Mouse (Mus musculus) C2C12 (cell line): ENCODE results near the gene Snrnp25. TPM values are rescaled to one million over a fixed set of nuclear protein-coding genes. Genes with fewer than 3 reads are reported as not detected.

ENCODE experiments used
- H3K27me3 ChIP-seq: one replicate; pipeline ENCODE4 v1.6.1; 2011; ENCODE audit not compliant: control insufficient read depth, insufficient read depth, insufficient read length
- H3K36me3 ChIP-seq: one replicate; pipeline ENCODE4 v1.6.1; 2011; ENCODE audit not compliant: control insufficient read depth, insufficient read depth
- H3K4me3 ChIP-seq: one replicate; pipeline ENCODE4 v1.5.1; 2011; ENCODE audit warnings: mild to moderate bottlenecking, control low read depth; ENCODE audit not compliant: poor library complexity, insufficient read depth, severe bottlenecking
- H3K79me2 ChIP-seq: one replicate; pipeline ENCODE4 v1.6.1; 2011; ENCODE audit not compliant: control insufficient read depth, insufficient read depth
- H3K79me3 ChIP-seq: one replicate; pipeline ENCODE4 v1.6.1; 2011; ENCODE audit warnings: low read depth, control low read depth
- H3ac ChIP-seq: one replicate; pipeline ENCODE3; 2011; ENCODE audit warnings: low read depth; ENCODE audit not compliant: control insufficient read depth, insufficient read length
- CEBPB ChIP-seq: IDR thresholded peaks from one replicate; pipeline ENCODE4 v1.6.1; 2011; ENCODE audit warnings: low read depth, mild to moderate bottlenecking, control low read depth, moderate library complexity
- CTCF ChIP-seq: IDR thresholded peaks from one replicate; pipeline ENCODE4 v1.5.1; 2011; ENCODE audit not compliant: control insufficient read depth, insufficient read depth, insufficient read length
- FOSL1 ChIP-seq: IDR thresholded peaks from one replicate; pipeline ENCODE4 v1.8.0; 2011; ENCODE audit warnings: mild to moderate bottlenecking, low read length; ENCODE audit not compliant: poor library complexity, insufficient read depth, severe bottlenecking
- MAX ChIP-seq: IDR thresholded peaks from one replicate; pipeline ENCODE4 v1.6.1; 2011; ENCODE audit warnings: mild to moderate bottlenecking, control low read depth
- MYOD1 ChIP-seq: IDR thresholded peaks from one replicate; pipeline ENCODE4 v1.6.1; 2011; ENCODE audit warnings: low read depth; ENCODE audit not compliant: control insufficient read depth, insufficient read length
- MYOG ChIP-seq: IDR thresholded peaks from one replicate; pipeline ENCODE4 v1.6.1; 2011; ENCODE audit not compliant: control insufficient read depth, insufficient read length; ENCODE audit errors: extremely low read depth
- USF1 ChIP-seq: IDR thresholded peaks from one replicate; pipeline ENCODE4 v1.6.1; 2011; ENCODE audit warnings: low read depth, mild to moderate bottlenecking, control low read depth, moderate library complexity
- polyA plus RNA-seq: library from polyadenylated mRNA; unstranded; fragments of >200 nt; fragmentation: generic; extraction: Trizol; gene quantifications from one replicate; pipeline ENCODE4 v1.2.1, GENCODE M21; 2012; ENCODE audit warnings: missing spikeins

Gene Snrnp25
- polyA plus RNA-seq, 1 experiment: 63.0 TPM

GRCm38 (mm10) chr11:32222570-32223194 is 17.5 kb downstream of the Snrnp25 start:
- Histone ChIP-seq H3ac (no peak overlapping the region), H3K4me3 (peak overlapping the region; percentile 97), H3K79me2 (peaks cover 57% of the 10 kb centered on the region), H3K27me3 (no peaks in the 10 kb centered on the region), H3K36me3 (peaks cover 12% of the 10 kb centered on the region), H3K79me3 (peaks cover 34% of the 10 kb centered on the region)
- TF ChIP-seq CEBPB (no peak), MYOG (no peak), MYOD1 (no peak), FOSL1 (no peak), CTCF (no peak), USF1 (no peak), MAX (no peak)

- no peak overlapping the region for H3K4me3 ChIP-seq
- peaks cover 49% of the 10 kb centered on the region for H3K79me2 ChIP-seq
- peaks cover 5% of the 10 kb centered on the region for H3K36me3 ChIP-seq
- TF ChIP-seq MYOD1 (no peak), MAX (no peak), CEBPB (no peak), CTCF (no peak), FOSL1 (no peak), MYOG (no peak), USF1 (no peak)
- H3K27me3 ChIP-seq: no peaks in the 10 kb centered on the region
- no peak overlapping the region for H3ac ChIP-seq
- H3K79me3 ChIP-seq: peaks cover 27% of the 10 kb centered on the region
These were observed 18.2 kb downstream of the Snrnp25 start for GRCm38 (mm10) chr11:32223297-32223967.

- H3K4me3 ChIP-seq: no peak overlapping the region
- no peaks in the 10 kb centered on the region for H3K27me3 ChIP-seq
- peaks cover 15% of the 10 kb centered on the region for H3K79me3 ChIP-seq
- TF ChIP-seq CEBPB (peak; percentile 100), MYOD1 (peak; percentile 14), CTCF (no peak)
- H3K79me2 ChIP-seq: peaks cover 37% of the 10 kb centered on the region
- H3ac ChIP-seq: no peak overlapping the region
- peaks cover 8% of the 10 kb centered on the region for H3K36me3 ChIP-seq
These were observed 19.4 kb downstream of the Snrnp25 start for GRCm38 (mm10) chr11:32224468-32225139.

- H3K4me3 ChIP-seq: no peak overlapping the region
These were observed 20.2 kb downstream of the Snrnp25 start for GRCm38 (mm10) chr11:32225222-32226104.

GRCm38 (mm10) chr11:32226124-32226871 is 21.1 kb downstream of the Snrnp25 start, which contains the start of gene Mpg:
Mpg (plus strand) TSS chr11:32226505.
- Histone ChIP-seq H3K36me3 (peaks cover 21% of the 10 kb centered on the region), H3ac (peak within 1 kb of the TSS; percentile 99), H3K4me3 (peak within 1 kb of the TSS; percentile 50), H3K79me2 (peaks cover 21% of the 10 kb centered on the region), H3K79me3 (no peaks in the 10 kb centered on the region), H3K27me3 (no peaks in the 10 kb centered on the region)
- TF ChIP-seq MAX (peak; percentile 21), CEBPB (no peak)

More at GRCm38 (mm10) chr11:32225222-32226104, 20.2 kb downstream of the Snrnp25 start:
- no peak for TF ChIP-seq FOSL1
- TF ChIP-seq MAX: no peak
- H3K79me2 ChIP-seq: peaks cover 29% of the 10 kb centered on the region
- H3K36me3 ChIP-seq: peaks cover 13% of the 10 kb centered on the region
- no peak overlapping the region for H3ac ChIP-seq
- peaks cover 6% of the 10 kb centered on the region for H3K79me3 ChIP-seq
- H3K27me3 ChIP-seq: no peaks in the 10 kb centered on the region
